Comparison of ENCODE assay signal across 1 mouse cellular context in genomic region chr10:79717640-79718357, GRCm38 (mm10).
TF ChIP-seq lines count a peak whose summit lies in the region.

No protein-coding gene starts in this region.

TF ChIP-seq in MEL, 35 proteins besides CTCF, POLR2A, EP300 and RAD21:
- peak; percentile 95 for TF ChIP-seq SIN3A (IDR thresholded peaks at IDR 0.05; ENCODE audit: low read length)
- peak; percentile 84 for TF ChIP-seq MXI1 (IDR thresholded peaks at IDR 0.05; ENCODE audit: low read depth, low read length)
- TF ChIP-seq TBP (IDR thresholded peaks at IDR 0.05; ENCODE audit: low read depth, low read length): no peak
